Mouse (Mus musculus): ENCODE data around the gene Exoc3l4. TPM values are rescaled to one million over a fixed set of nuclear protein-coding genes. Genes with fewer than 3 reads are reported as not detected.
A peak's percentile ranks its signal among the peaks of the same experiment; 100 is the strongest.

Exoc3l4 gene
- polyA plus RNA-seq, 1 experiment from 2014 or later = 7.3 TPM

DNA sequence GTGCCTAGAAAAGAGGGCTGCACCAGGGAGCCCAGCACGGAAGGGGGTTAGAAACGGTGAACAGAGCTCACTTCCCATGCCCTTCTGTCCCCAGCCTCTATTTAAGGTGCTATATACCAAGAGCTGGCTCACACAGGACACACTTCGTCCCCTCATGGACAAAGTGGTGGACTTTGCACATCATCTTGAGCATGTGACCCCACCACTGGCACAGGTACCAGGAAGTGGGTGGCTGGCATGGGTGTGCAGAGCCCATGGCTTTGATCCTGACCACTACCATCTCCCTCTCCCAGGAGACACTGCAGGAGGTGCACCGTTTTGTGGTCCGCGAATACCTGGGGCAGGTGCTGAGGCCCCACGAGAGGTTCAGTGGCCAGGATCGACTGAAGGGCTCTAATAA, 11.5 kb downstream of the Exoc3l4 start:
- peaks cover 15% of the 10 kb centered on the region for H3K4me1 ChIP-seq (replicated peaks; ENCODE audit: control insufficient read depth, insufficient read depth)
- no peak overlapping the region for H3K4me2 ChIP-seq (replicated peaks; ENCODE audit: low read depth)
- H3K9ac ChIP-seq (ENCODE audit: low read length) = 0 out of 2 replicates have a peak overlapping the region, but pooled peaks have one; percentile 51
- no peaks in the 10 kb centered on the region for H3K36me3 ChIP-seq (ENCODE audit: control insufficient read depth, insufficient read depth, low read length)
- ATAC-seq (ENCODE audit: low FRiP score, low TSS enrichment) = no peak
- no peak overlapping the region for H3K27ac ChIP-seq (replicated peaks)
- peaks cover 10% of the 10 kb centered on the region; the same call in 1 of the 2 replicates for H3K27me3 ChIP-seq (ENCODE audit: control insufficient read depth, insufficient read depth, low read length)
- WGBS = 36% methylated on average over 8 of the region's 8 CpGs
- no peak for DNase-seq (ENCODE audit: low spot score)
- H3K9me3 ChIP-seq (ENCODE audit: control insufficient read depth, low read length) = no peaks in the 10 kb centered on the region
- no peak overlapping the region for H3K4me3 ChIP-seq (ENCODE audit: low read depth, low read length)
- TF ChIP-seq EP300 (optimal IDR thresholded peaks at IDR 0.05) = no peak
- no peak for TF ChIP-seq CTCF (IDR thresholded peaks at IDR 0.05; ENCODE audit: low read depth)

- ATAC-seq (ENCODE audit: low FRiP score, low TSS enrichment) (peak; percentile 38), DNase-seq (ENCODE audit: low spot score) (peak; percentile 62)
- H3K36me3 ChIP-seq (ENCODE audit: control insufficient read depth, insufficient read depth, low read length) = no peaks in the 10 kb centered on the region
- peak overlapping the region; percentile 32 for H3K4me3 ChIP-seq (ENCODE audit: low read depth, low read length)
- H3K4me1 ChIP-seq (replicated peaks; ENCODE audit: control insufficient read depth, insufficient read depth) = peaks cover 15% of the 10 kb centered on the region
- peak overlapping the region; percentile 69 for H3K27ac ChIP-seq (replicated peaks)
- peak overlapping the region; percentile 64 for H3K4me2 ChIP-seq (replicated peaks; ENCODE audit: low read depth)
- H3K9me3 ChIP-seq (ENCODE audit: control insufficient read depth, low read length) = no peaks in the 10 kb centered on the region
- TF ChIP-seq EP300 (optimal IDR thresholded peaks at IDR 0.05) = no peak
- no peak; the same call in 1 of the 2 replicates for TF ChIP-seq CTCF (IDR thresholded peaks at IDR 0.05; ENCODE audit: low read depth)
- WGBS = 1% methylated on average over 40 of the region's 40 CpGs
- peak overlapping the region; percentile 51; the same call in 1 of the 2 replicates for H3K9ac ChIP-seq (ENCODE audit: low read length)
- peaks cover 3% of the 10 kb centered on the region; the same call in 1 of the 2 replicates for H3K27me3 ChIP-seq (ENCODE audit: control insufficient read depth, insufficient read depth, low read length)
Observed at GRCm38 (mm10) chr12:111428961-111429911, 12.4 kb downstream of the Exoc3l4 start.

DNA sequence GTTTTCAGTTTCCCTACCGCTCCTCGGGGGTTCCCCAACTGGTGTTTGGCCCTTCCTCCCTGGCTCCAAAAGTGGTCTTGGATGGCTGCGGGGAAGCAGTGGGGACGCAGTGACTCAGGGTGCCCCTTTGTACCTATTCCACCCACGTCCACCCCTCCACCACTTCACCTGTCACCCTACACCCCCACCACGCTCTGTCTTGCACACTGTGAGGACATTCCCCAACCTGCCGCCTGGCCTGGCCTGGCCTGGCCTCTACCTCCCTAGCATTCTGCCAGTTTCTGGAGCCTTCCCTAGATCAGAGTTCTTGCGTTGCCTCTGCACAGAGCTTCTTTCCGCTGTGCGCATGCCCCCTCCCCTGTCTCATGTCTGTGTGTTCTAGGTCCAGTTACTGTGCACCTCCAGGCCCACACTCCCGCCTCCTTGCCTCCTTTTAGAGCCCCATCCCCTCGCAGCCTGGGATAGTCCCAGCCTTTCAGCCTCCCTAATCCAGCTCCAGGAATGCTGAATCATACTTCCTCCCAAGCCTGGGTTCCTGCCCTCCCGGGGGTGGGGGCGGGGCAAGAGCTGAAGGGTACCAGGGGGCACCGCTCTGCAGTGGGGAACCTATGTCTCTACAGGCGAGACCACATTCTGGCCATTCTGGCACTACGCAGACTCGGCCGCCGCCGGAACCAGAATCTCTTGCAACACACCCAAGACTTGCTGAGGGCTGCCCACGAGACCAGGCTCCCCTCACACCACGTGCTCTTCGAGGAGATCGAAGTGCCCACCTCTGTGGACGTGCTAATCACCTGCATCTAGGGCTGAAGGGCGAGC, 13.4 kb downstream of the Exoc3l4 start:
- Histone ChIP-seq H3K4me1 (replicated peaks; ENCODE audit: control insufficient read depth, insufficient read depth) (peaks cover 15% of the 10 kb centered on the region), H3K9me3 (ENCODE audit: control insufficient read depth, low read length) (no peaks in the 10 kb centered on the region), H3K36me3 (ENCODE audit: control insufficient read depth, insufficient read depth, low read length) (no peaks in the 10 kb centered on the region), H3K9ac (ENCODE audit: low read length) (no peak overlapping the region), H3K27me3 (ENCODE audit: control insufficient read depth, insufficient read depth, low read length) (no peaks in the 10 kb centered on the region; the same call in 1 of the 2 replicates), H3K4me2 (replicated peaks; ENCODE audit: low read depth) (peak overlapping the region; percentile 64), H3K27ac (replicated peaks) (peak overlapping the region; percentile 69), H3K4me3 (ENCODE audit: low read depth, low read length) (peak overlapping the region; percentile 32)
- DNase-seq (ENCODE audit: low spot score) (no peak), ATAC-seq (ENCODE audit: low FRiP score, low TSS enrichment) (peak; percentile 47; the same call in 1 of the 2 replicates)
- no peak for TF ChIP-seq CTCF (IDR thresholded peaks at IDR 0.05; ENCODE audit: low read depth)
- no peak for TF ChIP-seq EP300 (optimal IDR thresholded peaks at IDR 0.05)
- 25% methylated on average over 27 of the region's 27 CpGs for WGBS

GRCm38 (mm10) chr12:111430868-111431817, 14.3 kb downstream of the Exoc3l4 start:
- H3K4me2 ChIP-seq (replicated peaks; ENCODE audit: low read depth) = no peak overlapping the region
- no peaks in the 10 kb centered on the region; the same call in 1 of the 2 replicates for H3K27me3 ChIP-seq (ENCODE audit: control insufficient read depth, insufficient read depth, low read length)
- H3K4me1 ChIP-seq (replicated peaks; ENCODE audit: control insufficient read depth, insufficient read depth) = peaks cover 15% of the 10 kb centered on the region
- no peak for DNase-seq (ENCODE audit: low spot score)
- H3K9me3 ChIP-seq (ENCODE audit: control insufficient read depth, low read length) = no peaks in the 10 kb centered on the region
- H3K36me3 ChIP-seq (ENCODE audit: control insufficient read depth, insufficient read depth, low read length) = no peaks in the 10 kb centered on the region
- peak; percentile 2; the same call in 1 of the 2 replicates for ATAC-seq (ENCODE audit: low FRiP score, low TSS enrichment)
- no peak overlapping the region for H3K9ac ChIP-seq (ENCODE audit: low read length)
- H3K4me3 ChIP-seq (ENCODE audit: low read depth, low read length) = no peak overlapping the region
- H3K27ac ChIP-seq (replicated peaks) = peak overlapping the region; percentile 70
- WGBS = 52% methylated on average over 14 of the region's 14 CpGs
- TF ChIP-seq CTCF (IDR thresholded peaks at IDR 0.05; ENCODE audit: low read depth) = no peak
- no peak for TF ChIP-seq EP300 (optimal IDR thresholded peaks at IDR 0.05)

DNA sequence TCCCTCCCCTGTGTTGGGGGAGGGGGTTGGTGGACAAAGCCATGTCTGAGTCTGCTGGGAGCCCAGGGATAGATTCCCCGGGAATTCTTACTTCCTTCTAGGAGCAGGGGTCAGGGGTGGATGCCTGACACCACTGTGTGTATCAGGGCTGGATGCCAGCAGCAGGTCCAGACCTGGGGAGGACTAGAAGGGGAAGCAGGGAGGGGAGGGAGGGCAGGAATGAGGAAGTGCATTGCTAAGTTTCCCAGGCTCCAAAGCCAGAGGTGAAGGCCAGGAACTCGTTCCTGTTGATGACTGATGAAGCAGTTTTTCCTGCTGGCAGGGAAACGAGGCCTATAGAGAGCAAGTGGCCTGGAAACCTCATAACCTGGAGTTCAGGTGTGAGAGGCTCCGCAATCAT, 15.3 kb downstream of the Exoc3l4 start:
- H3K4me3 ChIP-seq (ENCODE audit: low read depth, low read length) = no peak overlapping the region
- TF ChIP-seq EP300 (optimal IDR thresholded peaks at IDR 0.05) = peak; percentile 27
- TF ChIP-seq CTCF (IDR thresholded peaks at IDR 0.05; ENCODE audit: low read depth) = no peak
- 36% methylated on average over 4 of the region's 4 CpGs for WGBS
- no peaks in the 10 kb centered on the region; the same call in 1 of the 2 replicates for H3K27me3 ChIP-seq (ENCODE audit: control insufficient read depth, insufficient read depth, low read length)
- ATAC-seq (ENCODE audit: low FRiP score, low TSS enrichment) (no peak), DNase-seq (ENCODE audit: low spot score) (no peak)
- H3K4me1 ChIP-seq (replicated peaks; ENCODE audit: control insufficient read depth, insufficient read depth) = peaks cover 15% of the 10 kb centered on the region
- no peaks in the 10 kb centered on the region for H3K9me3 ChIP-seq (ENCODE audit: control insufficient read depth, low read length)
- H3K4me2 ChIP-seq (replicated peaks; ENCODE audit: low read depth) = no peak overlapping the region
- peak overlapping the region; percentile 70 for H3K27ac ChIP-seq (replicated peaks)
- no peak overlapping the region; the same call in 1 of the 2 replicates for H3K9ac ChIP-seq (ENCODE audit: low read length)
- no peaks in the 10 kb centered on the region for H3K36me3 ChIP-seq (ENCODE audit: control insufficient read depth, insufficient read depth, low read length)

Data from stomach, postnatal 0 days (tissue).